Mouse (Mus musculus): Measurements from ENCODE around the gene Hist1h4j. TPM values are rescaled to one million over a fixed set of nuclear protein-coding genes. Genes with fewer than 3 reads are reported as not detected.
A peak's percentile ranks its signal among the peaks of the same experiment; 100 is the strongest.
"Not testable (repeated sequence)": the region's sequence is repeated elsewhere in the genome, so short reads cannot be mapped to it uniquely, and the experiment has no call there.

Gene Hist1h4j
- polyA plus RNA-seq, 1 experiment from 2014 or later, result 0.50 TPM

DNA sequence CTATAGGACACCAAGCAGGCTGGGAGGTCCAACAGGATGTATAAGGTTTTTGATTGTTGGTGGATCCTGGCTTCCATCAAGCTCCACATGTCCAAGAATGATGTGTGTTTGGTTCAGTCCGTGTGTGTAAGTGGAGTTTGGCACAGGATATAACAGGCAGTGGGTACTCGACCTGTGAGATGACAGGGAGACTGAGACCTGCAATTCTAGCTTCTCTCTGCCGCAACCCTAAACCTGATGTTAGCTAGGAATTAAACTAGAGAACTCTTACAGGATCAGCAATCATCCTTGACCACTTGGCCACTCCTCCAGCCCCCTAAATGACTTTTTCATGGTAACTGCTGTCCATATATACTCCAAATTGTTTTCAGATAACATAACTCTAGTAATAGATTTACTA, 17.5 kb downstream of the Hist1h4j start:
- no peak overlapping the region for H3K4me3 ChIP-seq (ENCODE audit: control insufficient read depth in 1 of 2, insufficient read depth in 1 of 2, low read depth in 1 of 2, low read length in 2 of 2)
- H3K27me3 ChIP-seq (ENCODE audit: control insufficient read depth, insufficient read depth, low read length), result no peaks in the 10 kb centered on the region
- 29% methylated on average over 3 of the region's 3 CpGs for WGBS
- ATAC-seq (ENCODE audit: insufficient number of reproducible peaks, insufficient read depth, low FRiP score, low read depth), result no peak
- peak overlapping the region; percentile 61 for H3K4me2 ChIP-seq (ENCODE audit: low read length)
- H3K9ac ChIP-seq (ENCODE audit: low read length), result peak overlapping the region; percentile 75; the same call in 1 of the 2 replicates
- no peaks in the 10 kb centered on the region for H3K9me3 ChIP-seq (ENCODE audit: control insufficient read depth, low read length)
- H3K27ac ChIP-seq (replicated peaks in 1 of 2; ENCODE audit: control insufficient read depth in 1 of 2, insufficient read depth in 1 of 2, low read depth in 2 of 2, low read length in 2 of 2), result peak overlapping the region in 1 of 2 experiments; percentile 88; a peak in 2 of 4 replicates
- H3K4me1 ChIP-seq (ENCODE audit: control insufficient read depth in 2 of 2, insufficient read depth in 2 of 2, low read length in 2 of 2), result peaks cover 2 to 28% of the 10 kb centered on the region in 2 experiments; a peak in 3 of 4 replicates
- H3K36me3 ChIP-seq (ENCODE audit: control insufficient read depth, insufficient read depth, low read length), result no peaks in the 10 kb centered on the region

DNA sequence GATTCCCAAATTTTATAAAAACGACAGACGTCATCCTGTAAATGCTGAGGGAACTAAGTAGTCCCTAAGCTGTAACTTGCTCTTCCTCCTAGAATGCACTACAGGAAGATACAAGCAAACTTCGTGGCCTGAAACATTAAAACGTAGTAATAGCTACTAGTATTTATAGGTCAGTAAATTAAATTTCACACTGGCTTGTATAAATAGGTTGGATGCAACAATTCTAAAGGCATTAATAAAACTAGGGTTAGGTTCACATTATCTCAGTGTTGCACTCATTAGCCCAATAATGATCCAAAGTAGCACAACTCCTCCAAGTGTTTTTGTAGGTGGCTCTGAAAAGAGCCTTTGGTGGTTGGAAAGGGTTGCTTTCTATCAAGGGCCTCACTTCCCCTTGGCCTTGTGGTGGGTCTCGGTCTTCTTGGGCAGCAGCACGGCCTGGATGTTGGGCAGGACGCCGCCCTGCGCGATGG, 18.2 kb downstream of the Hist1h4j start:
- ATAC-seq (ENCODE audit: insufficient number of reproducible peaks, insufficient read depth, low FRiP score, low read depth), result no peak; the same call in 1 of the 2 replicates

DNA sequence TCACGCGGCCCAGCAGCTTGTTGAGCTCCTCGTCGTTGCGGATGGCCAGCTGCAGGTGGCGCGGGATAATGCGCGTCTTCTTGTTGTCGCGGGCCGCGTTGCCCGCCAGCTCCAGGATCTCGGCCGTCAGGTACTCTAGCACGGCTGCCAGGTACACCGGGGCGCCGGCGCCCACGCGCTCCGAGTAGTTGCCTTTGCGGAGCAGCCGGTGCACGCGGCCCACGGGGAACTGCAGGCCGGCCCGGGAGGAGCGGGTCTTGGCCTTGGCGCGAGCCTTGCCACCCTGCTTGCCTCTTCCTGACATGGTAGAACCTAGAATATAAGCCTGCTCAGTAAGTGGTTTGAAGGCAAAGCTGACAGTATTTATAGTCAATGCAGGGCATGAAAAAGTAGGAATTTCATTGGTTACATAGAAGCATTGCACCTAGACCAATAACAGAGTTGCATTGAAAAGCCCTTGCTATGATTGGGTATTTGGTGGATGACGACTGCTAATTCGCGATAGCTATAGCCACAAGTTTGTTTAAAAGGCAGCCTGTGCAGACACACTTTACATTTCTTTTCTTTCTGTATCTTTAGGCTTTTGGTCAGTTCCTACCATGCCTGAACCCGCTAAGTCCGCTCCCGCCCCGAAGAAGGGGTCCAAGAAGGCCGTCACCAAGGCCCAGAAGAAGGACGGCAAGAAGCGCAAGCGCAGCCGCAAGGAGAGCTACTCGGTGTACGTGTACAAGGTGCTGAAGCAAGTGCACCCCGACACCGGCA, 18.8 kb downstream of the Hist1h4j start, which contains the start of the genes Hist1h2ak and Hist1h2bn:
TSS of gene Hist1h2ak (minus strand) at position 304 of the 762 bp plus-strand sequence.
TSS of gene Hist1h2bn (plus strand) at position 600 of the 762 bp plus-strand sequence.
- H3K9ac ChIP-seq (ENCODE audit: low read length), result peak within 1 kb of the TSS; percentile 75
- H3K4me1 ChIP-seq (ENCODE audit: control insufficient read depth in 2 of 2, insufficient read depth in 2 of 2, low read length in 2 of 2), result peaks cover 2 to 28% of the 10 kb centered on the region in 2 experiments; a peak in 3 of 4 replicates
- H3K27ac ChIP-seq (replicated peaks in 1 of 2; ENCODE audit: control insufficient read depth in 1 of 2, insufficient read depth in 1 of 2, low read depth in 2 of 2, low read length in 2 of 2), result peak within 1 kb of the TSS; percentile 88 to 94
- under 1% methylated on average over 38 of the region's 50 CpGs for WGBS
- H3K4me2 ChIP-seq (ENCODE audit: low read length), result peak within 1 kb of the TSS; percentile 61
- not testable (repeated sequence) for H3K27me3 ChIP-seq (ENCODE audit: control insufficient read depth, insufficient read depth, low read length); H3K36me3 ChIP-seq (ENCODE audit: control insufficient read depth, insufficient read depth, low read length); H3K9me3 ChIP-seq (ENCODE audit: control insufficient read depth, low read length)
- ATAC-seq (ENCODE audit: insufficient number of reproducible peaks, insufficient read depth, low FRiP score, low read depth), result peak; percentile 90
- peak within 1 kb of the TSS; percentile 37 to 59 for H3K4me3 ChIP-seq (ENCODE audit: control insufficient read depth in 1 of 2, insufficient read depth in 1 of 2, low read depth in 1 of 2, low read length in 2 of 2)

More for the DNA sequence above, 18.2 kb downstream of the Hist1h4j start:
- peak overlapping the region; percentile 75 for H3K9ac ChIP-seq (ENCODE audit: low read length)
- H3K4me1 ChIP-seq (ENCODE audit: control insufficient read depth in 2 of 2, insufficient read depth in 2 of 2, low read length in 2 of 2), result peaks cover 2 to 28% of the 10 kb centered on the region in 2 experiments; a peak in 3 of 4 replicates
- H3K9me3 ChIP-seq (ENCODE audit: control insufficient read depth, low read length), result no peaks in the 10 kb centered on the region
- no peaks in the 10 kb centered on the region for H3K36me3 ChIP-seq (ENCODE audit: control insufficient read depth, insufficient read depth, low read length)
- 3% methylated on average over 10 of the region's 10 CpGs for WGBS
- no peaks in the 10 kb centered on the region for H3K27me3 ChIP-seq (ENCODE audit: control insufficient read depth, insufficient read depth, low read length)
- H3K4me2 ChIP-seq (ENCODE audit: low read length), result peak overlapping the region; percentile 61
- H3K4me3 ChIP-seq (ENCODE audit: control insufficient read depth in 1 of 2, insufficient read depth in 1 of 2, low read depth in 1 of 2, low read length in 2 of 2), result peak overlapping the region; percentile 37 to 48
- H3K27ac ChIP-seq (replicated peaks in 1 of 2; ENCODE audit: control insufficient read depth in 1 of 2, insufficient read depth in 1 of 2, low read depth in 2 of 2, low read length in 2 of 2), result peak overlapping the region; percentile 79 to 88

DNA sequence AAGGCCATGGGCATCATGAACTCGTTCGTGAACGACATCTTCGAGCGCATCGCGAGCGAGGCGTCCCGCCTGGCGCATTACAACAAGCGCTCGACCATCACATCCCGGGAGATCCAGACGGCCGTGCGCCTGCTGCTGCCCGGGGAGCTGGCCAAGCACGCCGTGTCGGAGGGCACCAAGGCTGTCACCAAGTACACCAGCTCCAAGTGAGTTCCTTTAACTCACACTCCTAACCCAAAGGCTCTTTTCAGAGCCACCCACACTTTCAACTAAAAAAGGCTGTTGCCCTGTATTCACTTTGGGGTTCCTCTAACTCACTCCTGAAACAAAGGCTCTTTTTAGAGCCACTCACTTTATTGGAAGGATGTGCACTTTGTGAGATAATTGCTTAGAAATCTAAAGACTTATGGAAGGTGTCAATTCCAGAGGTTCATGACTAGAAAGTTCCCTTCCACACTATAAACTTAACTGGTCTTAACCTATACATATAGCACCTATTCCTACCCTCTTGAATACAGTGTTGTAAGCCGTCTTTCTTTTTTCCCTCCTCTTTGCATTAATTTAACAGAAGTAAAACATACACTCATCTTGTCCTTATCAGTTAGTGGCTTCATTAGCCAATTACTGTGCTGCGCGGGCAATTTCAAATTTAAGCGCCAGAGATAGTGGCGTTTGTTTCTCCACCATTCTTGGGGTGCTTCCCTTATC, 19.6 kb downstream of the Hist1h4j start:
- Histone ChIP-seq H3K27ac (replicated peaks in 1 of 2; ENCODE audit: control insufficient read depth in 1 of 2, insufficient read depth in 1 of 2, low read depth in 2 of 2, low read length in 2 of 2) (peak overlapping the region; percentile 88 to 94), H3K4me2 (ENCODE audit: low read length) (peak overlapping the region; percentile 61), H3K4me1 (ENCODE audit: control insufficient read depth in 2 of 2, insufficient read depth in 2 of 2, low read length in 2 of 2) (peaks cover 1 to 26% of the 10 kb centered on the region in 2 experiments; a peak in 3 of 4 replicates), H3K9ac (ENCODE audit: low read length) (peak overlapping the region; percentile 69), H3K4me3 (ENCODE audit: control insufficient read depth in 1 of 2, insufficient read depth in 1 of 2, low read depth in 1 of 2, low read length in 2 of 2) (peak overlapping the region; percentile 37 to 59)
- H3K36me3 ChIP-seq (ENCODE audit: control insufficient read depth, insufficient read depth, low read length); H3K9me3 ChIP-seq (ENCODE audit: control insufficient read depth, low read length); H3K27me3 ChIP-seq (ENCODE audit: control insufficient read depth, insufficient read depth, low read length): not testable (repeated sequence)
- 1% methylated on average over 12 of the region's 26 CpGs for WGBS
- peak; percentile 7; the same call in 1 of the 2 replicates for ATAC-seq (ENCODE audit: insufficient number of reproducible peaks, insufficient read depth, low FRiP score, low read depth)

DNA sequence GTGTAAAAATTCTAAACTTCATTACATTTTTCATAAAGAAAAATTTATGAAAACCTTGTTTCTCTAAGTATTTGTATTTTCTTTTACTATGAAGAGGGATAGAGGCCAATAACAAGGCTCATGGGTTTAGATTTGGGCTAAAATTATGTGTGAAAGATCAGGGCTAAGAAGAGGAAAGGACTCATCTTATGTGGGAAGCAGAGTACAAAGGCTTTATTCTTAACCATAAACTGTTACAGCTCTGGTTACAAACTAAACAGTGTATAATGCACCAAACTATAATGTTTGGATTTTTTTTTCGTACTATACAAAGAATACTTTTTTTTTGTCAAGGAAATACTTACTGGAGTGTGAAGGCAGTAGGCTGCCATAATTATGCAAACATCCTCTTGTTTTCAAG, 20.8 kb downstream of the Hist1h4j start:
- Histone ChIP-seq H3K4me1 (ENCODE audit: control insufficient read depth in 2 of 2, insufficient read depth in 2 of 2, low read length in 2 of 2) (peaks cover 0 to 23% of the 10 kb centered on the region in 2 experiments; a peak in 2 of 4 replicates), H3K27me3 (ENCODE audit: control insufficient read depth, insufficient read depth, low read length) (no peaks in the 10 kb centered on the region), H3K4me3 (ENCODE audit: control insufficient read depth in 1 of 2, insufficient read depth in 1 of 2, low read depth in 1 of 2, low read length in 2 of 2) (peak overlapping the region in 1 of 2 experiments; percentile 37; a peak in 2 of 4 replicates), H3K27ac (replicated peaks in 1 of 2; ENCODE audit: control insufficient read depth in 1 of 2, insufficient read depth in 1 of 2, low read depth in 2 of 2, low read length in 2 of 2) (no peak overlapping the region), H3K9ac (ENCODE audit: low read length) (peak overlapping the region; percentile 62), H3K36me3 (ENCODE audit: control insufficient read depth, insufficient read depth, low read length) (no peaks in the 10 kb centered on the region), H3K4me2 (ENCODE audit: low read length) (peak overlapping the region; percentile 61), H3K9me3 (ENCODE audit: control insufficient read depth, low read length) (no peaks in the 10 kb centered on the region)
- WGBS, result 84% methylated on average over 1 of the region's 1 CpGs
- ATAC-seq (ENCODE audit: insufficient number of reproducible peaks, insufficient read depth, low FRiP score, low read depth), result no peak

DNA sequence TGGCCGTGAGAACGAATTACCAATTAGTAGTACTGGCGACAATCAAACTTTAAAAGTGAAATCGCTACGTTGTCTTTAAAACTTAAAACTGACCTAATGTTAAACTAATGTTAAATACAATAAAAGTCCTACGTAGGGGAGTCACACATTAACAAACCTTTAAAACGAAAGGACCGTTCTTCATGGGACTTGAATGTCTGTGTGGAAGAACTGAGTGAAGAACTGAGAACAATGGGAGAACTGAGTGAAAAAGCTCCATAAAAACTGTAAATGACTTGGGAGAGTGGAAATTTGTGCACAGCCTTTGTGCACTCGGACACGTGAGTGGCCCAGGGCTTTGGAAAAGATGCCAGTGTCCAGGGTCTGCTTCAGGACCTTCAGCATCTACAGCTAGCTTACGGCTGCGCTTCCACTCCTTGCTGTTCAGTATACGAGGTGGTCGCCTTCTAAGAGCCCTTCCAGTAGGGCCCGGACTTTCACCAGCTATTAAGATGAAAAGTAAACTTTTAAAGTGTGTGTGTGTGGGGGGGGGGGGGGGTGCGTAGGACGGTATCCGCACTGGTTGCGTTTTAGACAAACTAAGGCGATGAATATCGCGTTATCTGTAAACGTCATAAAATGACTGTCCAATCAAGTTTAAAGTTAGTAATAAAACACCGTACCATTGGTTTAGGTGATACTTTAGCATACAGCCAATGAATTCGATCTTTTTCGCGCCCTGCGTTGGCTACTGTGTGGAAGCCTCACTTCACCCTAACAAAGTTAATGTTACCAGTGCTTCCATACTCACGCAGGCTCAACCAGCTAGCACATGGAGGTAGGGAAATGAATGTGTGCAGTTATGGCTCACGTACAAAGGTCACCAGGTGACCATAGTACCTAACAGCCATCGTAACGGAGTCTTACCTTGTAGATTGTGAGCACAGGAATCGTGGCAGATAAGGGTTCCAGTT, 44.2 kb downstream of the Hist1h4j start:
- Histone ChIP-seq H3K4me3 (ENCODE audit: control insufficient read depth in 1 of 2, insufficient read depth in 1 of 2, low read depth in 1 of 2, low read length in 2 of 2) (peak overlapping the region; percentile 60 to 84), H3K27me3 (ENCODE audit: control insufficient read depth, insufficient read depth, low read length) (no peaks in the 10 kb centered on the region), H3K9me3 (ENCODE audit: control insufficient read depth, low read length) (no peaks in the 10 kb centered on the region), H3K4me2 (ENCODE audit: low read length) (peak overlapping the region; percentile 92), H3K36me3 (ENCODE audit: control insufficient read depth, insufficient read depth, low read length) (no peaks in the 10 kb centered on the region), H3K9ac (ENCODE audit: low read length) (peak overlapping the region; percentile 84), H3K4me1 (ENCODE audit: control insufficient read depth in 2 of 2, insufficient read depth in 2 of 2, low read length in 2 of 2) (peaks cover 5 to 20% of the 10 kb centered on the region in 2 experiments; a peak in 3 of 4 replicates), H3K27ac (replicated peaks in 1 of 2; ENCODE audit: control insufficient read depth in 1 of 2, insufficient read depth in 1 of 2, low read depth in 2 of 2, low read length in 2 of 2) (peak overlapping the region; percentile 82 to 88)
- peak; percentile 80 for ATAC-seq (ENCODE audit: insufficient number of reproducible peaks, insufficient read depth, low FRiP score, low read depth)
- WGBS, result 7% methylated on average over 33 of the region's 33 CpGs
